Mouse (Mus musculus): Measurements from ENCODE around the gene Cnot8.

- TF ChIP-seq CTCF (IDR thresholded peaks at IDR 0.05; ENCODE audit: low read depth): no peak
- no peak for TF ChIP-seq EP300 (IDR thresholded peaks at IDR 0.05; ENCODE audit: low read depth)
These were observed 63.8 kb downstream of the Cnot8 start for GRCm38 (mm10) chr11:58167822-58168166.

All from liver, postnatal 0 days (tissue).